Mouse (Mus musculus) bone marrow, adult 2 months (tissue): Measurements from ENCODE around the gene Klhl22.

ENCODE experiments used
- CTCF ChIP-seq: fragments of 200-500 bp; IDR thresholded peaks from 2 replicates; pipeline ENCODE4 v1.5.1; 2011; ENCODE audit warnings: low read length, control low read depth; ENCODE audit not compliant: control insufficient read depth, insufficient read depth
- POLR2A ChIP-seq: fragments of 200-500 bp; IDR thresholded peaks from 2 replicates; pipeline ENCODE4 v1.6.1; 2011; ENCODE audit warnings: low read depth, mild to moderate bottlenecking, control low read depth, low read length, borderline replicate concordance; ENCODE audit not compliant: control insufficient read depth

- no peak for TF ChIP-seq CTCF
- no peak for TF ChIP-seq POLR2A
Measured at GRCm38 (mm10) chr16:17785337-17785736, 25.9 kb downstream of the Klhl22 start.
